Mouse (Mus musculus) midbrain, embryonic 13.5 days (tissue): ENCODE results near the gene Banf2. TPM values are rescaled to one million over a fixed set of nuclear protein-coding genes. Genes with fewer than 3 reads are reported as not detected.
A peak's percentile ranks its signal among the peaks of the same experiment; 100 is the strongest.

Source experiments
- ATAC-seq: fragments of 200-750 bp; cut with Nextera tagmentation; 2 replicates; pipeline ENCODE4 v1.8.0; 2017; ENCODE audit warnings: mild to moderate bottlenecking, moderate TSS enrichment, moderate library complexity
- H3K27ac ChIP-seq: fragments of 300-500 bp; sonication (generic); 2 replicates; pipeline ENCODE4 v1.5.1; 2015; ENCODE audit warnings: inconsistent platforms, mild to moderate bottlenecking, moderate library complexity
- H3K27me3 ChIP-seq: fragments of 300-500 bp; sonication (generic); 2 replicates; pipeline ENCODE4 v1.6.1; 2015; ENCODE audit warnings: mild to moderate bottlenecking, inconsistent platforms
- H3K36me3 ChIP-seq: fragments of 300-500 bp; sonication (generic); 2 replicates; pipeline ENCODE4 v1.6.1; 2015; ENCODE audit warnings: mild to moderate bottlenecking, inconsistent platforms
- H3K4me1 ChIP-seq: fragments of 300-500 bp; sonication (generic); replicated peaks from 2 replicates; pipeline ENCODE4 v1.6.1; 2015; ENCODE audit warnings: inconsistent platforms
- H3K4me2 ChIP-seq: fragments of 300-500 bp; sonication (generic); replicated peaks from 2 replicates; pipeline ENCODE4 v1.6.1; 2015; ENCODE audit warnings: moderate library complexity, mild to moderate bottlenecking, inconsistent platforms
- H3K4me3 ChIP-seq: fragments of 300-500 bp; sonication (generic); replicated peaks from 2 replicates; pipeline ENCODE4 v1.5.1; 2015; ENCODE audit warnings: mild to moderate bottlenecking, inconsistent platforms
- H3K9ac ChIP-seq: fragments of 300-500 bp; sonication (generic); replicated peaks from 2 replicates; pipeline ENCODE4 v1.6.1; 2015; ENCODE audit warnings: mild to moderate bottlenecking, inconsistent platforms
- H3K9me3 ChIP-seq: fragments of 300-500 bp; sonication (generic); 2 replicates; pipeline ENCODE4 v1.6.1; 2016; ENCODE audit warnings: mild to moderate bottlenecking, inconsistent platforms
- WGBS: fragments of 180-500 bp; shearing (Covaris S2); methylation state at CpG from one replicate; pipeline ENCODE4 v1.1.7; 2015; 5-methylcytosine and 5-hydroxymethylcytosine counted together
- polyA plus RNA-seq: library from polyadenylated mRNA; unstranded; fragments of >200 nt; fragmentation: Nextera tagmentation; extraction: Ambion mirVana; gene quantifications from 2 replicates; pipeline ENCODE4 v1.2.1, GENCODE M21; 2015

The Banf2 gene
- polyA plus RNA-seq, 1 experiment from 2014 or later: not detected

DNA sequence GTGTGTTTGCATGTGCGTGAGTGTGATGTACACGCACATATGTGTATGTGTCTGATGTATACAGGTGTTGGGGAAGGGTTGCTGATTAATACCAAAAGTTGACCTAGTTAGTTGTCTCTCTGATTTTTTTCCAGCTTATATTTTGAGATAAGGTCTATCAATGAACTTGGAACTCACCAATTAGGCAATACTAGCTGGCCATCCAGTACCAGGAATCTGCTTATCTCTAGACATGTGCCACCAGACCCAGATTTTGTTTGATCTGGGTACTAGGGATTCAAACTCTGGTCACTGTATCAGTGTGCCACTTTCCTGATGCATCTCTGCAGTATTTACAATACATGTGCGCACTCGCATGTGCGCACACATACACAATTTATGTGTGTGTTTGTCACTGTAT lies 41.2 kb downstream of the Banf2 start:
- H3K9ac ChIP-seq: no peak overlapping the region
- no peaks in the 10 kb centered on the region for H3K27me3 ChIP-seq
- ATAC-seq: no peak
- no peak overlapping the region for H3K27ac ChIP-seq
- H3K36me3 ChIP-seq: no peaks in the 10 kb centered on the region
- H3K4me1 ChIP-seq: peaks cover 6% of the 10 kb centered on the region
- H3K9me3 ChIP-seq: no peaks in the 10 kb centered on the region
- 96% methylated on average over 5 of the region's 5 CpGs for WGBS
- H3K4me2 ChIP-seq: no peak overlapping the region
- H3K4me3 ChIP-seq: no peak overlapping the region

DNA sequence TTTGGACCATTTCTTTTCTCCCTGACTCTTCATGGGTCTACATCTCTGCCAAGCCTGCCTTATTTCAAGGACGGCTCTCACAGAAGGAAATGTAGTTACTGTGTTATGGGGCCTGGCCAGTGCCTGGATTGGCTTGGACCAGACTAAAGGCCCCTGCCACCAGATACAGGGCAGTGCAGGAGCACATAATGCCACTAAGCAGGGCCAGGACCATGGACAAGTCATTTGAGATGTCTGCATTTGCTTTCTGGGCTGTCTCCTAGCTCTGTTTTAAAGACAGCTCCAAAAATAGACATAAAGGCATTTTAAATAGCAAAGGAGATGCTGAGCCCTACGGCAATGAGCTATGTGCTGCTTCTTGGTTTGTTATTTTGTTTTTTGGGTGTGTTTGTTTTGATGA lies 43.8 kb downstream of the Banf2 start:
- H3K27ac ChIP-seq: no peak overlapping the region
- H3K36me3 ChIP-seq: no peaks in the 10 kb centered on the region
- ATAC-seq: no peak
- no peak overlapping the region for H3K4me2 ChIP-seq
- H3K9me3 ChIP-seq: no peaks in the 10 kb centered on the region
- peaks cover 6% of the 10 kb centered on the region for H3K4me1 ChIP-seq
- no peaks in the 10 kb centered on the region for H3K27me3 ChIP-seq
- no peak overlapping the region for H3K4me3 ChIP-seq
- H3K9ac ChIP-seq: no peak overlapping the region
- 90% methylated on average over 2 of the region's 2 CpGs for WGBS

GRCm38 (mm10) chr2:144078897-144079296 lies 46.0 kb downstream of the Banf2 start:
- no peak overlapping the region for H3K4me3 ChIP-seq
- H3K27me3 ChIP-seq: no peaks in the 10 kb centered on the region
- 81% methylated on average over 3 of the region's 3 CpGs for WGBS
- no peak for ATAC-seq
- H3K9me3 ChIP-seq: no peaks in the 10 kb centered on the region
- H3K9ac ChIP-seq: no peak overlapping the region
- H3K27ac ChIP-seq: no peak overlapping the region
- no peak overlapping the region for H3K4me2 ChIP-seq
- no peaks in the 10 kb centered on the region for H3K36me3 ChIP-seq
- no peaks in the 10 kb centered on the region for H3K4me1 ChIP-seq

GRCm38 (mm10) chr2:144086183-144086847 lies 53.5 kb downstream of the Banf2 start:
- Histone ChIP-seq H3K4me1 (peaks cover 4% of the 10 kb centered on the region), H3K36me3 (no peaks in the 10 kb centered on the region), H3K9ac (0 out of 2 replicates have a peak overlapping the region, but pooled peaks have one; percentile 32), H3K9me3 (no peaks in the 10 kb centered on the region), H3K27me3 (no peaks in the 10 kb centered on the region), H3K27ac (no peak overlapping the region), H3K4me2 (no peak overlapping the region), H3K4me3 (no peak overlapping the region)
- WGBS: 28% methylated on average over 18 of the region's 18 CpGs
- no peak for ATAC-seq

DNA sequence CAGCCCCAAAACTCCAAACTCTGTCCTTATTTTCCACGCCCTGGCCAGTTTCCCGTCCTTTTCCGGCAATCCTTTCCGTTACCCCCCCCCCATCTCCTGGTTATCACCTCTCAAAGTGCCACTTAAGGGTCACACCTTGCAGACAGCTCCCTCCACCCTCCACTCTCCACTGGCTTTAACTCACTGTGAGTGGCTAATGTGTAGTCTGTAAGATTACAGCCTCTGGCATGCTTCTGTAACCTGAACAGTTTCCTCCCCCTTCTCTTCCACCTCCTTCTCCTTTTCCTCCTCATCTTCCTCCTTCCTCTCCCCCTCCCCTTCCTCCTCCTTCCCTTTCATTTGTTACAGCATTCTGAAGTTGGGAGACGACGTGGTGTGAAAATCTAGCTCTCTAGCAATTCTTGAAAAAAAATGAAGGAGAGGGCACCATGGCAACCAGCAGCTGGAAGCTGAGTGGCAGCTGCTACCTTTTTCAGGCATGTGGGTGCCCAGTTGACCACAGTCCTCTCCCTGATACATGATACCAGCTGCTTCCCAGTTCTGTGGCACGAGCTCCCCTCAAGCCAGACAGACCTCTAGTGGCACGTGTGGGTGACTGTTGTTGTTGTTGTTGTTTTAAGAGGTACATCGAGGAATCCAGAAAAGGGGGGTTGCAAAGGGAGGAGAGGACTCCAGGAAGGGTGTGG lies 55.2 kb downstream of the Banf2 start:
- Histone ChIP-seq H3K36me3 (no peaks in the 10 kb centered on the region), H3K4me1 (peaks cover 4% of the 10 kb centered on the region), H3K4me3 (no peak overlapping the region), H3K9ac (no peak overlapping the region), H3K4me2 (no peak overlapping the region), H3K27me3 (no peaks in the 10 kb centered on the region), H3K27ac (no peak overlapping the region), H3K9me3 (no peaks in the 10 kb centered on the region)
- 69% methylated on average over 9 of the region's 9 CpGs for WGBS
- no peak for ATAC-seq

DNA sequence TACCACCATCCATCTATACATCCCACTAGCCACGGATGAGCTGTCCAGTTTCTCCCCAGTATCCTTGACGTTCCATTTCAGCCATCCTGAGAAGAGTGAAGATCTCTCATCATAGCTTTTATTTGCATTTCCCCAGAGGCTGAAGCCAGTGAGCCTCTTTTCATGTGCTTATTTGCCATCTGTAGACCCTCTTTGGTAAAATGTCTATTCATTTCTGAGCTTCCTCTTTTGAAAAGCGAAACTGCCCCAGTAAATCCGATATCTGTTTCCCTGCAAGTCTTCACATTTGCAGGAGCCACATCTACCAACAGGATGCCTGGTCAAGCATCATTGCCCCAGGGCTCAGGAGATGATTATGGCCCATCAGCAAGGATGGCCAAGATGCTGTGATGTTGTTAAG lies 59.9 kb downstream of the Banf2 start:
- WGBS: 68% methylated on average over 4 of the region's 4 CpGs
- Histone ChIP-seq H3K36me3 (no peaks in the 10 kb centered on the region), H3K27ac (no peak overlapping the region), H3K4me1 (no peaks in the 10 kb centered on the region; the same call in 1 of the 2 replicates), H3K9ac (no peak overlapping the region), H3K4me3 (no peak overlapping the region), H3K9me3 (no peaks in the 10 kb centered on the region), H3K4me2 (no peak overlapping the region), H3K27me3 (no peaks in the 10 kb centered on the region)
- ATAC-seq: no peak

DNA sequence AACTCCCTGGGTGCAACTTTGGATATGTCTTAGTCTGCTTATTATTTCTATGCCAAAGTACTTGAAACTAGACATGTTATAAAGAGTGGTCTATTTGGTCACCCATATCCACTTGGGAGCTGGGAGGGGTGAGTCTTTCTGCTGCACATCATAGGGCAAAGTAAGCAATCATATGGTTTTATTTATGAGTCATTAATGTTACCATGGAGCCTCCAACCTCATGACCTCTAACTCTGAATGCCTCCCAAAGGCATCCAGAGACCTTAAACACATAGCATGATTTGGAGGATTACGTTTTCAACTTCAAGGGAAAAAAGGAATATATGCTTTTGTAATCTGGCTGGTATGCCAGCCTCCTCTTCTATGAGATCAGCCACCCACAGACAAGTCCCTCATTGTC lies 61.9 kb downstream of the Banf2 start:
- no peak overlapping the region for H3K9ac ChIP-seq
- no peaks in the 10 kb centered on the region for H3K27me3 ChIP-seq
- no peaks in the 10 kb centered on the region for H3K4me1 ChIP-seq
- no peak overlapping the region for H3K4me3 ChIP-seq
- no peaks in the 10 kb centered on the region for H3K9me3 ChIP-seq
- H3K4me2 ChIP-seq: no peak overlapping the region
- WGBS: 54% methylated on average over 1 of the region's 1 CpGs
- H3K27ac ChIP-seq: no peak overlapping the region
- no peaks in the 10 kb centered on the region for H3K36me3 ChIP-seq
- no peak for ATAC-seq

- peak overlapping the region; percentile 19 for H3K27ac ChIP-seq
- H3K4me2 ChIP-seq: peak overlapping the region; percentile 21
- no peaks in the 10 kb centered on the region for H3K36me3 ChIP-seq
- H3K9ac ChIP-seq: no peak overlapping the region
- no peak overlapping the region for H3K4me3 ChIP-seq
- 38% methylated on average over 13 of the region's 13 CpGs for WGBS
- H3K9me3 ChIP-seq: no peaks in the 10 kb centered on the region
- peaks cover 10% of the 10 kb centered on the region for H3K4me1 ChIP-seq
- ATAC-seq: peak; percentile 63
- no peaks in the 10 kb centered on the region for H3K27me3 ChIP-seq
Measured at GRCm38 (mm10) chr2:144101463-144101961, 68.7 kb downstream of the Banf2 start.

DNA sequence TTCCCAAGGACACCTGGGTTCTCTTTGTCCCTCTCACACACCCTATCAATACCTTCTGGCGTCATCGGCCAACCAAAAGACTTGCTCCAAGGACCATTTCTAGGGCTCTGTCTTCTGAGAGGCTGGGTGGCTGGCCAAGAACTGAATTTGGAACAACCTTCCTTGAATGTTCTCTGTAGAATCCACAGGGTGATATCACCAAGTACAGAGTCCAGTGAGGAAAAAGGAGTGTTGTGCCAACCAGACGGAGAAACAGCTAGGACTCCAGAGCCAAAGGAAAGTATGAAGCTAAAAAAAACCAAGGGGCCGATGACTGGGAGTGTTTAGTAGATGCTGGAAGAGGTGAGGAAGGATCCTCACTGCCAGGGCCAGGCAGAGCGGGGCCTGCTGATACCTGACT lies 74.5 kb downstream of the Banf2 start:
- Histone ChIP-seq H3K9ac (no peak overlapping the region), H3K4me2 (no peak overlapping the region), H3K4me1 (no peaks in the 10 kb centered on the region), H3K36me3 (no peaks in the 10 kb centered on the region), H3K9me3 (no peaks in the 10 kb centered on the region), H3K4me3 (no peak overlapping the region), H3K27me3 (no peaks in the 10 kb centered on the region), H3K27ac (no peak overlapping the region)
- WGBS: 92% methylated on average over 5 of the region's 5 CpGs
- no peak for ATAC-seq

DNA sequence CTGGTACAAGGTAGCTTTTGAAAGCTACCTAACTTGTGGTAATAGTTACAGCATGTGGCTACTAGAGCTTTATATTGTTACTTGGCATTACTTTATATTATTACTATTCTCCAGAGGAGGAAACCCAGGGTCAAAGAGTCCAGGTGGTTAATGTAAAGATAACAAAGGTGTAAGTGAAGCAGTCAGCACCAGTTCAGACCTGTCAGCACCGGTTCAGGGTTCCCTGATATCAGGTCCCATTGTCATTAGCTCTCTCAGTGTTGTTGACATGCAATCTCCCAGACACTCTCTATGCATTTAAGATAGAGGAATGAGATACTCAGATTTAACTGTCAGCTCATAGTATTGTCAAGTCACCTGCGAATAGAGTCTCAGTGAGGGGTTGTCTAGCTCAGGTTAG lies 75.0 kb downstream of the Banf2 start:
- no peaks in the 10 kb centered on the region for H3K27me3 ChIP-seq
- no peaks in the 10 kb centered on the region for H3K9me3 ChIP-seq
- WGBS: 89% methylated on average over 2 of the region's 2 CpGs
- no peak overlapping the region for H3K27ac ChIP-seq
- H3K4me1 ChIP-seq: no peaks in the 10 kb centered on the region
- H3K36me3 ChIP-seq: no peaks in the 10 kb centered on the region
- no peak overlapping the region for H3K4me2 ChIP-seq
- H3K9ac ChIP-seq: no peak overlapping the region
- no peak for ATAC-seq
- H3K4me3 ChIP-seq: no peak overlapping the region

DNA sequence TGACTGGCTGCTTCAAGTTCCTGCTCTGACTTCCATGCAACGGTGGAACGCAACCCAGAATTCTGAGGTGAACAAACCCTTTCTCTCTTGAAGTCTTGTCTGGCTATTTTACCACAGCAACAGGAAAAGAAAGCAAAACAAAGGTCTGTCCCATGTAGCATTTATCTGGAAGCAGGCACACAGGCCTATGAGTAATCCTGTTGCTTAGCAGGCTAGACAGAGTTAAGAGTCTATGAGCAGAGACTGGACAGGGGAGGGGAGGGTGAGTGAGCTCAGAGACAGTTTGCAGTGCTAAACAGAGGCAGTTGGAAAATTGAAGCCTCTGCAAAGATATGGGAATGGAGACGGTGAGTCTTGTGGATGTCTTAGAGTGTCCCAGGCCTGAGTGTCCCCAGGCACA lies 75.5 kb downstream of the Banf2 start:
- Histone ChIP-seq H3K9me3 (no peaks in the 10 kb centered on the region), H3K4me3 (no peak overlapping the region), H3K36me3 (no peaks in the 10 kb centered on the region), H3K27me3 (no peaks in the 10 kb centered on the region), H3K9ac (no peak overlapping the region), H3K4me2 (no peak overlapping the region), H3K27ac (no peak overlapping the region), H3K4me1 (no peaks in the 10 kb centered on the region)
- no peak for ATAC-seq
- 87% methylated on average over 3 of the region's 3 CpGs for WGBS

- Histone ChIP-seq H3K27me3 (no peaks in the 10 kb centered on the region), H3K4me2 (no peak overlapping the region), H3K9me3 (no peaks in the 10 kb centered on the region), H3K27ac (no peak overlapping the region), H3K9ac (no peak overlapping the region), H3K4me3 (no peak overlapping the region), H3K4me1 (no peaks in the 10 kb centered on the region), H3K36me3 (no peaks in the 10 kb centered on the region)
- 74% methylated on average over 7 of the region's 7 CpGs for WGBS
- ATAC-seq: no peak
Measured at GRCm38 (mm10) chr2:144111966-144112365, 79.1 kb downstream of the Banf2 start.
